Mouse (Mus musculus): Measurements from ENCODE around the gene Mycbpap.

Gene Mycbpap

DNA sequence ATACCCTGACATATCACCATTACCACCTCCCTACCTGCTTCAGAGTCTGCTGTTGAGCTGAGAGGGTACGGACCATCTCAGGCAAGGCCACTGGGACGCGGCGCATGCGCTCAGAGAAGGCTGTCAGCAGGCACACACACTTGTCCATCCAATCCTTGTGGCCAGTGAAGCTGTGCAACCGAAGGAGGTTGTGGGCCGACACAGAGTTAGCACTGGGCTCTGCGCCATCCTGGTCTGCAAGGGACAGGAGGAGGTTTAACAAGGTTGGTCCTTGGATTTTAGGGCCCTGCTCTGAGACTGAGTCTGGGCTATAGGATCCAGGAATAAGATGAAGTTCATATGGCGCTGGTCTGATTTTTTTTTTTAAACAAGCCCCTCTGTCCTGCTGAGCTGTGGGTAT is 41.2 kb downstream of the Mycbpap start:
- no peak for DNase-seq (ENCODE audit: low read depth)

DNA sequence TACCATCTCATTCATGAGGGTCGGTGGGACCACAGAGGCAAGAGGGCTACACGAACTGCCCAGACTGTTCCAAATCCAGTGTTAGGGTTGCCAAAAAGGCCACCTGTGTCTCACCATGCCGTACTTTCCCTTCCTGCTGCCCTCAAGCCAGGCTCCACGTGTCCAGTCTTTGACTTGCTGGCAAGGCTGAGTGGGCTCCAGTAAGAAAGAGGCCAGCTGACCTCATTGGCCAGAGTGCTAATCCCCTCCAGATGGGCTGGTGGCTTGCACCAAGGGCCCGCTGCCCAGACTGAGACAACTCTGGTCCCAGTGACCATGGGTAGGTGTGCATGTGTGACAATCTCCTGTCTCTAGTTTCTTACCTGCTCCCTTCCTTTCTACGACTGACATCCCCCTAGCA is 43.9 kb downstream of the Mycbpap start:
- no peak for DNase-seq (ENCODE audit: low read depth)

DNA sequence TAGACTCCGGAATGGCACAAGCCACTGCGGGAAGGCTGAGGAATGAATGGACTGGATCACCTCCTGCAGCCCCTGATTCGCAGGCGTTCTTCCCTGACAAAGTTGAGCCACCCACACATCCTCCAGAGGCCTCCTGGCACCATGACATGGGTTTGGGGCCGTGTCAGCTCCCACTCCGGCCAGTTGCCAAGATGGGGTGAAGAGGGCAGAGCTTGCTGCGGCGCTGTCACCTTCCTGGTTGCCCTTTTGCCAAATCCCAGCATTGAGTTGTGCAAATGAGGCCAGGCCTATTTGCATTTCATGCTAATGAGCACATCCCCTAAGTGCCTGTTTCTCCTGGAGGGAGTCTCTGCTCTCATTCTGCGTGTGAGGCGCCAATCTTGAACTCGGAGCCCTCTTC is 45.8 kb downstream of the Mycbpap start:
- DNase-seq (ENCODE audit: low read depth): no peak

- no peak for DNase-seq (ENCODE audit: low read depth)
Observed at GRCm38 (mm10) chr11:94474544-94474910, 47.0 kb downstream of the Mycbpap start.

DNA sequence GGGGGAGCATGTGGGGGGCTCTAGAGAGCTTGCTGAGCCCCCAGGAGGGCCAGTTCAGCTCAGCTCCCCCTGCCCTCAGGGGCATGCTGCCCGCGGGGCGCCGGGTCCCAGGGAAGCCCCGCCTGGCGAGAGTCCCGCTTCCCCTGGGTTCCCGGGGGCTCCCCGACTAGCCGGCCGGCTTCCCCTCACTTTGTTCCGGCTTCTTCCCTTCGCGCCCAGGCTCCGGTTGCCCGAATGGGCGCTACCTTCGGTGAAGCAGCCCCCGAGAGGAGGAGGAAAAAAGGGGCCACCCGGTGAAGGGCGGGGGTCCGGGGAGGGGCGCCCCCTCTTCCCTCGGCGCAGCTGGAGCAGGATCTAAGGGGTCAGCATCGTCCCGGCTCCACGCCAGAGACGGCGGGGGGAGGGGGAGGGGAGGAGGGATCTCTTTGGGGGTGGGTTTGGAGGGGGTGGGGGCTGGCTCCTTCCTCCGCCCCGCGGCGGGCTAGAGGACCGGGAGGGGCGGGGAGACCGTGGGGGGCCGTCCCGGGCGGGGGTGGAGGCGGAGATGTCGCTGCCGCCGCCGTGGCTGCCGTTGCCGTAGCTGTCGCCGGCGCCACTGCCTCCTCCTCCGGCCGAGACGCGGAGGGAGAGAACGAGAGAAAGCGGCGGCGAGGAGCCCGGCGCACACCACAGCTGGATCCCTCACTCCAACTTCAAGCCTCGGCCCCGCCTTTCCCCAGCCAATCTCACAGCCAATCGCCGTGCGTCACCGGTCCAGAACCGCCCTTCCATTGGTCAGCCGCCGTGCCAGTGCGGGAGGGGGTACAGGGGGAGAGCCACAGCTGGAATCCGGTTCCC is 47.6 kb downstream of the Mycbpap start, which contains the start of gene Cacna1g:
Gene Cacna1g, minus strand, starts transcription at position 492 of the 837 bp plus-strand sequence.
- DNase-seq (ENCODE audit: low read depth): peak; percentile 62

- DNase-seq (ENCODE audit: low read depth): peak; percentile 37
Observed at GRCm38 (mm10) chr11:94472916-94473706, 48.4 kb downstream of the Mycbpap start.

- DNase-seq (ENCODE audit: low read depth): no peak
Observed at GRCm38 (mm10) chr11:94472585-94472915, 49.0 kb downstream of the Mycbpap start.

GRCm38 (mm10) chr11:94471740-94472584 is 49.6 kb downstream of the Mycbpap start:
- DNase-seq (ENCODE audit: low read depth): no peak

DNA sequence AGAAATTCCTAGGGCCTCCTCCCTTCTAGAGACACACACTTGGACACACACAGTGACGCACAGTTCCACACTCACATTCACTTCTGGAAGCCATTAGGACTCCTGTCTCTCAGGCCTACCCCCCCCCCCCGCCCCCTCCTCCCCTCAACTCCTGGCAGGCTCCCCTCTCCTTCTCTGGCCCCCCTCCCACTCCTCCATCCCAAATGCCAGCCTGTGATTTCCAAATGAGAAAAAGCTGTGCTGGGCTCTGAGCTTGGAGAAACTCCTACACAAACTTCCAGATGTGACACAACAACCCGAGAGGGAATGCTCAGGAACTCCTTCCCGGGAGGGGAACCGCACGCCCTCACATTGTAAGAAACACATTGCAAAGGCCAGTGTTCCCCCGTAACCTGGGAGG is 51.2 kb downstream of the Mycbpap start:
- DNase-seq (ENCODE audit: low read depth): no peak

DNA sequence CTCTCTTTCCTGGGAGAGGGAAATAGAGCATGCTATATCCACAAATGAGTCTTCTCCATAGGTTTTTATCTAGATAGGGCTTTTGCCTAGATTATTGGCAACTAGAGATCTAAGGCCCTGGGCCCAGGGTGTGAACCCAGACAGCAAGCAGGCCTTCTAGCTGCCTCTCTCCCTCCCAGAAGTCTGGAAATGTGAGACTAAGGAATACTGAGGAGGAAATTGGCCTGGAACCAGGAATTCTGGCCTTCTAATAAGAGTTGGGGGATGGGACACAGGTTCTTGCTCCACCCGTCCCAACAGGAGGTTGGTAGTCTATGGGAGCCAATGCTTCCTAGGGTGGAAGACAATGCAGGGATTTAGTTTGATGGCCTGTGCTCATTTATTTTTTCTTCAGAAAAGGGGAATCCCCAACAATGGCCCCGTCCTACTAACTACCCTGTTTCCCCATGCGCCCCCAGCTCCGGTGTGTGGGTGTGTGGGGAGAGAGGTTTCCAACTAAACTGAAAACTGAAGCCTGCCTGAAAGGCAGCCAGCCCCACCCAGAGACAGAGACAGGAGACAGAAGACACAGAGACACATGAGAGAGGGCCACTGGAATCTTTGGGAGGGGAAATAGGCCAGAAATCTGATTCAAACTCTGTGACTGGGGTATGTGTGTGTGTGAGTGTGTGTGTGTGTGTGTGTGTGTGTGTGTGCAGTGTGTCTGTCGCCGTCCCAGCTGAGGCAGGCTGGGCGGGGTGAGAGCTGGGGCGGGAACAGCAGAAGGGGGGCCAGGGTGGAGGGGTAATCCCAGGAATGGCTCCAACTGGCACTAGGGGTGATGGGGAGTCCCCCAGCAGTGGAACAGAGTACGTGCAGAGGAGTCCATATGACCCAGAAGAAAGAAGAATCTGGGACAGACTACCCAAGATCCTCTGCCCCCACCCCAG is 52.1 kb downstream of the Mycbpap start:
- no peak for DNase-seq (ENCODE audit: low read depth)

GRCm38 (mm10) chr11:94468582-94469064 is 52.9 kb downstream of the Mycbpap start:
- DNase-seq (ENCODE audit: low read depth): no peak

GRCm38 (mm10) chr11:94466333-94466855 is 55.1 kb downstream of the Mycbpap start:
- no peak for DNase-seq (ENCODE audit: low read depth)

GRCm38 (mm10) chr11:94464170-94464569 is 57.4 kb downstream of the Mycbpap start:
- DNase-seq (ENCODE audit: low read depth): no peak

DNA sequence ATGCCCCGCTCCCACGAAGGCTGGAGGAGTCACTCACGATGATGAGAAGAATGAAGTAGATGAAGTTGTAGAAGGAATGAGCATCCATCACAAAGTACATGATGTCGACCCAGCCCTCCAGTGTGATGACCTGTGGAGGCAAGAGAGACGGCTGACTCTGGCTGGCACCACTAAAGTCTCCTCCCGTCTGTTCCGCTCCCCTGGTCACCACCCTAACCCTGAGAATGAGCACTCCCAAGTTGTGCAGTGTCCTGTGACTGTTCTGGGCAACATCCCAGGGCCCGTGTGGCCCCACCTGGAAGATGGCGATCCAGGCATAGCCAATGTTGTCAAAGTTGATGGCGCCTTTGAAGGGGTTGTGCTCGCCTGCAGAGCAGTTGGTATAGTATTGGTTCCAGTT is 59.7 kb downstream of the Mycbpap start:
- no peak for DNase-seq (ENCODE audit: low read depth)

- no peak for DNase-seq (ENCODE audit: low read depth)
Observed at GRCm38 (mm10) chr11:94457001-94457400, 64.5 kb downstream of the Mycbpap start.

GRCm38 (mm10) chr11:94456347-94456746 is 65.2 kb downstream of the Mycbpap start:
- DNase-seq (ENCODE audit: low read depth): no peak

GRCm38 (mm10) chr11:94455161-94455820 is 66.3 kb downstream of the Mycbpap start:
- no peak for DNase-seq (ENCODE audit: low read depth)

DNA sequence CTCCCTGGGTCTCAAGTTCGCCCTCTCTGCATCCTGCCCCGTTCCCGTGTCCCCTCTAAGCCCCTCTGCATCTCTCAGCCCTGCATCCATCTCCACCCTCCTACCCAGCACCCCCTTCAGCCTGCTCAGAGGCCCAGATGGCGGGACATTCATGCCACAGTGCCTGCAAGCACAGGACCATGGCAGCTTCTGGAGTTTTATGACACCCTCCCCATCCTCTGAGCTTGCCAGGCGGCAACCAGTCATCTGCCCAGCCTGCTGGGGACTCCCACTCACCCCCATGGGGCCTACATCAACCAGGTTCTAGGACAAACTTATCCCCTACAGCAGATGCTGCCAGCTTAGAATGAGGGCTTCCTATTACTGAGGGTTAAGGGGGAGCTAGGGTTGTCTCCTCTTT is 66.8 kb downstream of the Mycbpap start:
- no peak for DNase-seq (ENCODE audit: low read depth)
